Mouse (Mus musculus): Measurements from ENCODE around the gene Parn.

GRCm38 (mm10) chr16:13498923-13499322 is 169.0 kb downstream of the Parn start:
- TF ChIP-seq CTCF (IDR thresholded peaks at IDR 0.05; ENCODE audit: insufficient read depth, low read length) (no peak), POLR2A (IDR thresholded peaks at IDR 0.05; ENCODE audit: borderline replicate concordance, extremely low read depth, low read depth, low read length) (no peak)
